Mouse (Mus musculus) right cerebral cortex, adult 18-20 months (tissue): ENCODE results near the gene Zfp326.
A peak's percentile ranks its signal among the peaks of the same experiment; 100 is the strongest.

Experiments
- DNase-seq: peaks from one replicate; pipeline ENCODE4 v3.0.0; 2022; ENCODE audit warnings: mixed read lengths

The Zfp326 gene

GRCm38 (mm10) chr5:105867841-105868447 lies 8.4 kb upstream of the Zfp326 start:
- no peak for DNase-seq

DNA sequence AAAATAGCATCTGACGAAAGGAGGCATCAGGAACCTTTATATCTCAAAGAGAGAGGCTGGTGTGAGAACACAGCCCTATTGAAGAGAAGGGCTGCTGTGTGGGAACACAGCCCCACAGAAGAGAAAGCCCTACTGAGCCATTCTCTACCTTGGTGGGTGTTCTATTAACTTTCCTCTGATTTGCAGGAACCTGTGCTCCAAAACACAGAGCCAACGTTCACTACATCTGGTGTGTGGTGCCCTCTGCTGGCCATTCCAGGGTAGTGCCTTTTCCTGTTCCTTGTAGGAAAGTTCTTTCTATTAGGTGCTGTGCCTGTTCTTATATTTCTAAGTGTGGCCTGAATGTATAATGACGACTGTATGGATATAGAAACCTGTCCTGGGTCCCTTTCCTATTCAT lies 7.8 kb upstream of the Zfp326 start:
- peak; percentile 73 for DNase-seq

- DNase-seq = no peak
Observed at GRCm38 (mm10) chr5:105869739-105870138, 6.6 kb upstream of the Zfp326 start.

- DNase-seq = no peak
Observed at GRCm38 (mm10) chr5:105871140-105871539, 5.2 kb upstream of the Zfp326 start.

DNA sequence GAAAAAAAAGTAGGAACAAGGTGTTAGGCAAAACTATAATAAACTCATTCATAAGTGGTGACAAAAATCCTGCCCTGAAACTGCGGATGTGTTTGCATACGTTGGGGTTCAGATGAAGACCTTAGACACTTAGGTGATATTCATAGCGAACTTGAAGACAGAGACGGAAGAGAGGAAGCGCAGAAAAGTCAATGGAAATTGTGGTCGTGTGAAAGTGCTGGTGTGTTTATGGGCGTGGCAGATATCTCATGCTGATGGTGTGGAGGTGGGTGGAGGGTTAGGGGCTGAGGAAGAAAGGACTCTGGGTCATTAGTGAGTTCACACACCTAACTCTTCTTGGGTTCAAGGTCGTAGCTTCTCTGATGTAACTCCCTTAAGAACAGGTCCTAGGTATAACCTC lies 4.2 kb upstream of the Zfp326 start:
- DNase-seq = no peak

DNA sequence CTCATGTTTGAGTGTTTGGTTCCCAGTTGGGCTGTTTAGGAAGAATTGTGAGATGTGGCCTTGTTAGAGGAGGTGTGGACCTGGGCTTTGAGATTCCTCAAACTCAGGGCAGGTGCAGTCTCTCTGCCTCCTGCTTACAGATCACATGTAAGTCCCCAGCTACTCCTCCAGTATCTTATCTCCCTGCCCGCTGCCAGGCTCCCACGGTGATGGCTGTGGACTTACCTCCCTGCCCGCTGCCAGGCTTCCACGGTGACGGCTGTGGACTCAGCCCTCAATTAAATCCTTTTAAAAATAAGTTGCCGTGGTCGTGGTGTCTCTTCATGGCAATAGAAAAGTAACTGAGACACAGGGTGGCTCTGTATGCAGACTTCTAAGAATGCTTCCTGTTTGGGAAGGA lies 3.4 kb upstream of the Zfp326 start:
- no peak for DNase-seq

- DNase-seq = no peak
Observed at GRCm38 (mm10) chr5:105873774-105874173, 2.6 kb upstream of the Zfp326 start.

GRCm38 (mm10) chr5:105874476-105874875 lies 1.9 kb upstream of the Zfp326 start:
- no peak for DNase-seq

- peak; percentile 38 for DNase-seq
Observed at GRCm38 (mm10) chr5:105876925-105877774, 785 bp downstream of the Zfp326 start.

GRCm38 (mm10) chr5:105887317-105887716 lies 11.0 kb downstream of the Zfp326 start:
- DNase-seq = no peak

- DNase-seq = no peak
Observed at GRCm38 (mm10) chr5:105898161-105898560, 21.8 kb downstream of the Zfp326 start.

DNA sequence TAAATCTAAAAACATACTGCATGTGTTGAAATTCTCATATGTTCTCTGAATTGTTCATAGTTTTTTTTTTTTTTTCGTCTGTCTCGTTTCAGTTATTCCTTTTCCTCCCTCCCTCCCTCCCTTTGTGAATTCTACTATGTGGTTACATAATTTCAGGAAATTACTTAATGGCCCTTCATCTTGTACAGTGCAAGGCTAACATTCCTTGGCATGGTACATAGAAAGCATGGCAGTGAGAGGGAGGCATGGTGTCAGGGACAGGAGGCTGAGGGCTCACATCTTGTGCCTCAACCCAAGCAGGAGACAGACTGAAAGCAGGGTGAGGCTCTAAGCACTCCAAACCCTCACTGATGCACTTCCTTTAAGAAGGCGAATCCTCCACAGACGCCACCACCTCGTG lies 32.8 kb downstream of the Zfp326 start:
- DNase-seq = no peak

GRCm38 (mm10) chr5:105909671-105910070 lies 33.3 kb downstream of the Zfp326 start:
- DNase-seq = peak; percentile 39

DNA sequence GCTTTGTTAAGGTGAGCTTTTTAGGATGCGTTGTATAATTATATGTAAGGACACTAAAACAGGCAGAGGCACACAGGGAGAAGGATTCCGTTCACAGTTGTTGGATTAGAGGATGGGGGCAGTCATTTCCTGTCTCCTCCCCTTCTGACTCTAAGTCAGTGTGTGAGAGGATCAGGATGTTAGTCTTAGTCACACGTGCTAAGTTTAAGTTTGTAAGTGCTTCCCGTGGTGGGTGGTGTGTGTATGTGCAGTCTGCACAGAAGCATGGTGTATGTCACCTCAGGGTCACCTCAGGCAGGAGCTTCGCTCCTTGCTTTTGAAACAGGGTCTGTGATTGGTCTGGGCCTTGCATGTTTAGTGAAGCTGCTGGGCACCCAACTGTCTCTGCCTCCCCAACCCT lies 35.1 kb downstream of the Zfp326 start:
- DNase-seq = no peak

GRCm38 (mm10) chr5:105917398-105917797 lies 41.0 kb downstream of the Zfp326 start:
- no peak for DNase-seq

DNA sequence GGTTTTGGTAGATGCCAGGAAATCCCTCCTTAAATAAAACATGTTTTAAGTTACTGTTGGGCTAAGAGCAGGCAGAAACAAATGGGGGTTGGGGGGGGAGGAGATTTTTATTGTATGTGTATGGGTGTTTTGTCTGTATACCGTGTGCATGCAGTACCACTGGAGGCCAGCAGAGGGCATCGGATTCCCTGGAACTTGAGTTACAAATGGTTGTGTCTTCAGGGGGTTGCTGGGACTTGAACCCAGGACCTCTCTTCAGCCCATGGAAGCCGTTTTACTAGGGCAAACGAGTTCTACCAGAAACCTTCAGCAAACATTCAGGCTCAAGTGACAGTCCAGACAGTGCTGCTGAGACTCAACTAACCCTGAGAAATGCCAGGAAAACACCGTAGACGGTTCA lies 41.9 kb downstream of the Zfp326 start:
- DNase-seq = no peak

GRCm38 (mm10) chr5:105922818-105923487 lies 46.6 kb downstream of the Zfp326 start:
- no peak for DNase-seq

- no peak for DNase-seq
Observed at GRCm38 (mm10) chr5:105924347-105924746, 48.0 kb downstream of the Zfp326 start.

DNA sequence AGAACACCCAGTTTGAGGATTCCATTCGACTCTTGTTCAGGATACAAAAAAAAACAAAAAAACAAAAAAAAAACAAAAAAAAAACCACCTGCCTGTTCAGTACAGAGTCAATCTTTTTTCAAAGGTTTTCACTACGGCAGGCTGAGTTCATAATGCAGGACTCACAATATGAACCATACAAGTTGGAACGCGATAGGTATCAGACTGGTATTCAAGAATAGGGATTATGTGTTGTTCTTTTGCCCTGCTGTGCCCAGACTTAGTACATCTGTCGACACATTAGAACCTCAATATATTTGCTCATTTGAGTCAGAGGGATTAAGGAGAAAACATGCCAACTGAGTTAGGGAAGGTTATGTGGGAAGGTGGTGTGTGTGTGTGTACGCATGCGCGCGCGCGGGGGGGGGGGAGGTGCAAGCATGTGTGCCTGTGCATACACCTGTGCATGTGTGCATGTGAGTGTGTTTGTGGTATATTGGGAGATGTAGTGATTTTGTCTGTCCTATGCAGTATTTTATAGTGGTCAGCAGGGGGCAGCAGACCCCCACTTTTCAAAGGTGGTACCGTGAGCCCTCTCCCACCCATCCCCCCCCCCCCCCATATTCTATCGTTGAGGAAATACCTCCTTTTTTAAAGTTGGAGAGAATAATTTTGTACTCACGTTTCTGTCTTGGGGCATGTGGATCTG lies 49.3 kb downstream of the Zfp326 start:
- no peak for DNase-seq

- no peak for DNase-seq
Observed at GRCm38 (mm10) chr5:105930282-105930681, 53.9 kb downstream of the Zfp326 start.

GRCm38 (mm10) chr5:105932392-105932791 lies 56.0 kb downstream of the Zfp326 start:
- DNase-seq = no peak

- no peak for DNase-seq
Observed at GRCm38 (mm10) chr5:105941951-105942350, 65.6 kb downstream of the Zfp326 start.
